Mouse (Mus musculus) liver, adult 2 months (tissue): ENCODE measurements around the gene Gtf2e1. TPM values are rescaled to one million over a fixed set of nuclear protein-coding genes. Genes with fewer than 3 reads are reported as not detected.

ENCODE experiments used
- DNase-seq: peaks from one replicate; pipeline ENCODE4 v3.0.0-alpha.2; 2011; ENCODE audit warnings: low read depth, low spot score; ENCODE audit errors: extremely low read depth
- H3K27ac ChIP-seq: fragments of 200-500 bp; replicated peaks from 2 replicates; pipeline ENCODE4 v1.5.1; 2012; ENCODE audit warnings: low read depth, mild to moderate bottlenecking, control low read depth, inconsistent platforms, low read length; ENCODE audit not compliant: insufficient read depth
- H3K27me3 ChIP-seq: fragments of 200-500 bp; 2 replicates; pipeline ENCODE4 v1.6.1; 2012; ENCODE audit warnings: mild to moderate bottlenecking, moderate library complexity, low read length, inconsistent platforms; ENCODE audit not compliant: control insufficient read depth, insufficient read depth
- H3K36me3 ChIP-seq: fragments of 200-500 bp; 2 replicates; pipeline ENCODE4 v1.6.1; 2012; ENCODE audit warnings: low read length, inconsistent platforms; ENCODE audit not compliant: control insufficient read depth, insufficient read depth
- H3K4me1 ChIP-seq: fragments of 200-500 bp; 2 replicates; pipeline ENCODE4 v1.6.1; 2011; ENCODE audit warnings: low read length; ENCODE audit not compliant: control insufficient read depth, insufficient read depth
- H3K4me3 ChIP-seq: fragments of 200-500 bp; 2 replicates; pipeline ENCODE4 v1.5.1; 2011; ENCODE audit warnings: low read depth, mild to moderate bottlenecking, control low read depth, low read length, moderate library complexity; ENCODE audit not compliant: insufficient read depth
- H3K79me2 ChIP-seq: fragments of 200-500 bp; 2 replicates; pipeline ENCODE4 v1.6.1; 2012; ENCODE audit warnings: inconsistent platforms, mild to moderate bottlenecking, low read length, moderate library complexity; ENCODE audit not compliant: control insufficient read depth, insufficient read depth
- H3K9ac ChIP-seq: fragments of 200-500 bp; 2 replicates; pipeline ENCODE4 v1.6.1; 2012; ENCODE audit warnings: low read depth, mild to moderate bottlenecking, control low read depth, inconsistent platforms, low read length
- CTCF ChIP-seq: fragments of 200-500 bp; IDR thresholded peaks from 2 replicates; pipeline ENCODE4 v1.5.1; 2011; ENCODE audit warnings: low read depth, low read length, control low read depth
- POLR2A ChIP-seq: fragments of 200-500 bp; IDR thresholded peaks from 2 replicates; pipeline ENCODE4 v1.6.1; 2011; ENCODE audit warnings: low read length, control low read depth; ENCODE audit not compliant: insufficient read depth; ENCODE audit errors: extremely low read depth
- WGBS: fragments of 180-500 bp; shearing (Covaris S2); methylation state at CpG from one replicate; pipeline ENCODE4 v1.1.7; 2018; 5-methylcytosine and 5-hydroxymethylcytosine counted together
- polyA plus RNA-seq: library from polyadenylated mRNA; depleted of rRNA; stranded (reverse); fragments of >200 nt; gene quantifications from 2 replicates; pipeline ENCODE4 v1.2.3, GENCODE M21; 2012
- total RNA-seq: library from RNA; depleted of rRNA; stranded (reverse); fragments of >200 nt; gene quantifications from 2 replicates; pipeline ENCODE4 v1.2.3, GENCODE M21; 2014

The Gtf2e1 gene
- total and polyA plus RNA-seq, 2 experiments, result 5.0 to 7.2 TPM

- WGBS, result 98% methylated on average over 5 of the region's 5 CpGs
- Histone ChIP-seq H3K4me1 (peaks cover 18% of the 10 kb centered on the region), H3K9ac (no peak overlapping the region)
Observed at GRCm38 (mm10) chr16:37562961-37563360, 23.4 kb upstream of the Gtf2e1 start.

DNA sequence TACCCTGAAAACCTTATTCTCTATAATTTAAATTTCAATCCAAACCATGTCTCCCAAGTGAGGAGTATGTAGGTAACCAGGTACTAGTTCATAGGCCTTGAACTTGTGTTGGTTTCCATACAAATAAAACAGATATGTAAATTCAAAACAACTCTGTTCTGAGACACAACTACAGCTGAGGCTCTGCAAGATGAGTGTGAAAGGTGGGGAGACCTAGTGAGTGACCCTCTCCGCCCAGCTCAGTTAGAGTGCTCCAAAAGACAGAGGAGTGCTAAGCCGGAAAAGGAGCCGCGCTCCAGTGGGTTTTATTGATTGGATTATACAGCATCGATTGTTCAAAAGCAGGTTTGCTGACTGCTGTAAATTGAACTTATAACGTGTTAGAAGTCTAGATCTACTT lies 22.8 kb upstream of the Gtf2e1 start:
- no peak for TF ChIP-seq POLR2A
- no peak for TF ChIP-seq CTCF
- WGBS, result 78% methylated on average over 6 of the region's 6 CpGs
- no peaks in the 10 kb centered on the region for H3K27me3 ChIP-seq
- no peak for DNase-seq
- no peak overlapping the region for H3K27ac ChIP-seq
- no peak overlapping the region for H3K9ac ChIP-seq
- peaks cover 16% of the 10 kb centered on the region for H3K36me3 ChIP-seq
- no peak overlapping the region for H3K4me3 ChIP-seq
- H3K4me1 ChIP-seq, result peaks cover 12% of the 10 kb centered on the region
- no peaks in the 10 kb centered on the region; the same call in 1 of the 2 replicates for H3K79me2 ChIP-seq

More at GRCm38 (mm10) chr16:37562961-37563360, 23.4 kb upstream of the Gtf2e1 start:
- Histone ChIP-seq H3K27me3 (no peaks in the 10 kb centered on the region), H3K36me3 (peaks cover 10% of the 10 kb centered on the region), H3K79me2 (no peaks in the 10 kb centered on the region; the same call in 1 of the 2 replicates), H3K4me3 (no peak overlapping the region), H3K27ac (no peak overlapping the region)
- DNase-seq, result no peak
- TF ChIP-seq POLR2A (no peak), CTCF (no peak)

- Histone ChIP-seq H3K4me1 (no peaks in the 10 kb centered on the region), H3K27ac (no peak overlapping the region), H3K36me3 (peaks cover 12% of the 10 kb centered on the region), H3K9ac (no peak overlapping the region), H3K79me2 (peaks cover 5% of the 10 kb centered on the region; the same call in 1 of the 2 replicates), H3K4me3 (no peak overlapping the region), H3K27me3 (no peaks in the 10 kb centered on the region)
- TF ChIP-seq CTCF (no peak), POLR2A (no peak)
- 98% methylated on average over 3 of the region's 3 CpGs for WGBS
- DNase-seq, result no peak
Observed at GRCm38 (mm10) chr16:37552824-37553223, 13.2 kb upstream of the Gtf2e1 start.

DNA sequence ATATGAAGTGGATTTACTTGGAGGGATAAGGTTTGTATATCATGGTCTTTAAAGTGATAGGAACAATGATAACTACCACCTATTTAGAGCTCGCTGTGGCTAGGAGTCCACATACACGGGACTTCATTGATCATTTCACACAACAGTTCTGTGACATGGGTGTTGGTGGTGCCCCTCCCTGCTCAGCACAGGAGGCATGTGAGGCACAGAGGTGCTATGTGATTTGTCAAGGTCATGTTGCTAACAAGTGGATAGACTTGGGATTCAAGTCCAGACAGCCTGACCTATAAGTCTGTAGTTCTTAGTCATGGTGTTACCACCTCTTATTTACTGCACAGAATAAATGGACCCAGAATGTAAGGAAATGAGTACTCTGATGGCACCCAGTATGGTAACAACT lies 11.4 kb upstream of the Gtf2e1 start:
- no peak overlapping the region for H3K27ac ChIP-seq
- 84% methylated on average over 2 of the region's 2 CpGs for WGBS
- no peak for TF ChIP-seq CTCF
- no peak for TF ChIP-seq POLR2A

GRCm38 (mm10) chr16:37550266-37550665 lies 10.7 kb upstream of the Gtf2e1 start:
- Histone ChIP-seq H3K4me1 (no peaks in the 10 kb centered on the region), H3K27me3 (no peaks in the 10 kb centered on the region), H3K9ac (no peak overlapping the region), H3K4me3 (no peak overlapping the region), H3K79me2 (peaks cover 9% of the 10 kb centered on the region; the same call in 1 of the 2 replicates), H3K27ac (no peak overlapping the region), H3K36me3 (no peaks in the 10 kb centered on the region)
- TF ChIP-seq POLR2A, result no peak
- no peak for TF ChIP-seq CTCF
- DNase-seq, result no peak
- WGBS, result 91% methylated on average over 3 of the region's 3 CpGs

More for the DNA sequence above, 11.4 kb upstream of the Gtf2e1 start:
- DNase-seq, result no peak
- Histone ChIP-seq H3K79me2 (peaks cover 7% of the 10 kb centered on the region; the same call in 1 of the 2 replicates), H3K36me3 (no peaks in the 10 kb centered on the region), H3K4me1 (no peaks in the 10 kb centered on the region), H3K9ac (no peak overlapping the region), H3K4me3 (no peak overlapping the region), H3K27me3 (no peaks in the 10 kb centered on the region)

DNA sequence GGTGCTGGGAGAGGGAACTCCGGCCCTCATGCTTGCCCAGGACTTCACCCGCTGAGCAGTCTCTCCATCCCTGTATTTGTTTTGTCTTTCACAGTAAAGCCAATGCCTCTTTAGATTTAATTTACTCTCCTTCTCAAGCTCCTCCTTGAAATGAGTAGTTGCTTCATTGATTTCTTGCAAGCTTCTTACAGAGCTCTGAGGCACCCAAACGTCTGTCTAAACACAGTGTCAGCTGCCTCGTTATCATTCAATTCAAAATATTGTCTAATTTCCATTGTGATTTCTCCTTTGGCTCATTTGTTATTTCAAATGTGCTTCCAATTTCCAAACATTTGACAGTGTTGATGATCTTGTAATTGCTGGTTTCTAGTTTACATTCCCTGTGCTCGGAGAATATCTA lies 6.7 kb upstream of the Gtf2e1 start:
- Histone ChIP-seq H3K79me2 (peaks cover 8% of the 10 kb centered on the region; the same call in 1 of the 2 replicates), H3K27ac (no peak overlapping the region), H3K4me1 (peaks cover 8% of the 10 kb centered on the region; the same call in 1 of the 2 replicates), H3K9ac (no peak overlapping the region), H3K27me3 (no peaks in the 10 kb centered on the region), H3K36me3 (peaks cover 8% of the 10 kb centered on the region), H3K4me3 (no peak overlapping the region)
- TF ChIP-seq CTCF (no peak), POLR2A (no peak)
- 84% methylated on average over 5 of the region's 5 CpGs for WGBS
- DNase-seq, result no peak
